Mouse (Mus musculus) mouse embryonic stem cell (cell line): ENCODE data around the gene Emb.

ENCODE experiments used
- in situ Hi-C, 2 experiments: fragments of 300-500 bp; cut with MboI; formaldehyde crosslinking; loops; 1 replicate in 1 of 2; 3 replicates in 1 of 2; pipeline ENCODE4 v1.14.3; 2019 to 2020; ENCODE audit warnings: low sequenced_read_pairs in 2 of 2, low pct_unique_long_range_greater_than_20kb in 1 of 2, mixed read lengths in 1 of 2; ENCODE audit not compliant: unreplicated experiment in 1 of 2

Emb gene

DNA sequence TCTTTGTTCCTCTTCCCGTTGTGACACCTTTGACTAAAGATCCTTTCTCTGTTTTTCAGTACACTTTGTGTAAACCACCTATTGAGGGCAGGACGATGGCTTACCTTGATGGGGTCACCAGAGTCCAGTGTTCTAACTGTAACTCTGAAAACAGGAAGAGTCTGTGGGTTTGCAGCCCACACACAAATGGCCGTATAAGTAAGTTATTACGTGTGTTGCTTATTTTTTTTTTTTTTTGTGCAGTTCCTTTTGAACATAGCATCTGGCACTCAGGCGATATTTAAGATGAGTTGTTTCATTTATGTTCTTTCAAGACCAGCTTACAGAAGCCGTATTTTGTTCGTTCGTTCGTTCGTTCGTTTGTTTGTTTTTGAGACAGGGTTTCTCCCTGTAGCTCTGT, 9.3 kb downstream of the Emb start:
- in situ Hi-C loops = loop anchor here in 1 of 2 experiments (25.0 kb wide), 1 partner anchor 1045 kb away; no protein-coding TSS in a partner anchor

DNA sequence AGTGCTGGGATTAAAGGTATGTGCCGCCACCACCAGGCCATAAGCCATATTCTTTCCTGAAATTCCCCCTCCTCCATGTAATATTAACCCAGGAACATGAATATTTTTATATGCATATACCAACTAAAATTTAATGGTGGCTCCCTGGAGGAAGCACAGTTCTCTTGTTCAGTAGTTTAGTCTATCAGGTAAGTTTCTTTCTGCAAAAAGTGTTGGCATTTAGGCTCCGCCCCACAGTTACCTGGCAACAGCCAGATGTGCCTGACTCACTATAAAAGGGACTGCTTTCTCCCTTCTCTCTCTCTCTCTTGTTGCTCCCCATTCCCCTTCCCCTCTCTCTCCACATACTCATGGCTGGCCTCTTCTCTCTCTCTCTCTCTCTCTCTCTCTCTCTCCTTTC, 9.8 kb downstream of the Emb start:
- in situ Hi-C loops = loop anchor here in 1 of 2 experiments (25.0 kb wide), 1 partner anchor 1044 kb away; no protein-coding TSS in a partner anchor

DNA sequence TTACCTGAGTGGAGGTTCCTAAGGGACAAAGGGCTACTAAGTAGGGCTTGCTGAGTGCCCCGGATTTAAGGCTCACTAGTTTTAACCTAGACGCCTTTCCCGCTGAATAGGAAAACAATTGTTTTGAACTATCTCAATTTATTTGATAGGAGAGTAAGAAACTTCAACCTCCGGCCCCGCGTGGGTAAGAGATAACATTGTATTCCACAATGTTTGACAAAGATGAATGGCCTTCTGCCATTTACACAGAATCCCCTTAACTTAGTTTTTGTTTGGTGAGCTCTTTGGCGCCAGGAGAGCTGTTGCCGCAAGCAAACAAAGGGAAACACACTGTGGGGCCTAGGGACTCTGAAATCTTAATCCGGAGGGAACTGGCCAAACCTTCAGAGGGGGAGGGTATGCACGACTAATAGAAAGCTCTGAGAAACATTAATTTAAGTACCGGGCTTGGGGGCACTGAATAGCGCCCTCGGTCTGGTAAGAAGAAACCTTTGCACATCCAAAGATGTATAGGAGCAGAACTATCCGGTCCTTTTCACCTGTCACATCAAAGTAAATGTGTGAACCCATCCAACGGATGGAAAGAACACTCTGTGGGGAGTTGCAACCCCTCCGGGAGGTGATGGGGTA, 11.7 kb downstream of the Emb start:
- in situ Hi-C loops = loop anchor here in 1 of 2 experiments (25.0 kb wide), 1 partner anchor 1042 kb away; no protein-coding TSS in a partner anchor

- in situ Hi-C loops = loop anchor here in 1 of 2 experiments (25.0 kb wide), 1 partner anchor 1042 kb away; no protein-coding TSS in a partner anchor
These were observed 12.4 kb downstream of the Emb start, which contains the start of gene Gm17509 for GRCm38 (mm10) chr13:117220501-117221321. Gene Gm17509 (minus strand): TSS chr13:117221075.

GRCm38 (mm10) chr13:117223125-117223524, 14.8 kb downstream of the Emb start:
- in situ Hi-C loops = loop anchor here in 1 of 2 experiments (25.0 kb wide), 1 partner anchor 1039 kb away; no protein-coding TSS in a partner anchor

- in situ Hi-C loops = loop anchor here in 1 of 2 experiments (25.0 kb wide), 1 partner anchor 1037 kb away; no protein-coding TSS in a partner anchor
These were observed 16.6 kb downstream of the Emb start for GRCm38 (mm10) chr13:117224901-117225300.

GRCm38 (mm10) chr13:117225561-117225960, 17.2 kb downstream of the Emb start:
- in situ Hi-C loops = no loop called here

DNA sequence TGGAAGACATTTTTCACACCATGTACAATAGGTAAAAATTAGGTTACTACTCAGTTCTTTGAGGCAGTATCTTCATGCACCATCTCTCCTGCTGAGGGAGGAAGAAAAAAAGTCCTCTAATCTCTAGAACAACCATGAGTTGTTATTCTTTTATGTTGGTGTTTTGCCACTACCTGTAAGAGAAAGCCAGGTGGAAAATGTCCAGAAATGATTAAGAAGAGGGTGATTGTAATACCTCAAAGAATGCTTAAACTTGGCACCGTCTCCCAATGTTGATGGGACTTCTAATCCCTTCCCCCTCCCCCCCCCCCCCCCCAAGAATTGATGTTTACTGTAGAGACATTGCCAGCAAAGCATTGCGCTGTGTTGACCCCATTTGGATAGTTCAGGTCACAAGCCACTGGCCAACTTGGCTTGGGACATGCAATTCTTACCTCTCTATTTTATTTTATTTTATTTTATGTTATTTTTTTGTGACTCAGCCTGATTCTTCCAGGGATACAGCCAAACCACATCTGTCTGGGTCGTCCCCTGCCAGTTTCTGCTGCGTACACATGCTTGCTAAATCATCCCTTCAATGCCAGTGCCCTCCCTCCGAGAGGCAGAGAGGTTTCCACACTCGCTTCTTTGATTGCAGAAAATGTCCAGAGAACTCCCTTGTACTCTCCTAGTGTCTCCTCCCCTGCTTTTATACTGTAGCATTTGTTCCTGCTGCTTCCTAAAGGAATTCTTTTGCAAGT, 22.2 kb downstream of the Emb start:
- in situ Hi-C loops = no loop called here

DNA sequence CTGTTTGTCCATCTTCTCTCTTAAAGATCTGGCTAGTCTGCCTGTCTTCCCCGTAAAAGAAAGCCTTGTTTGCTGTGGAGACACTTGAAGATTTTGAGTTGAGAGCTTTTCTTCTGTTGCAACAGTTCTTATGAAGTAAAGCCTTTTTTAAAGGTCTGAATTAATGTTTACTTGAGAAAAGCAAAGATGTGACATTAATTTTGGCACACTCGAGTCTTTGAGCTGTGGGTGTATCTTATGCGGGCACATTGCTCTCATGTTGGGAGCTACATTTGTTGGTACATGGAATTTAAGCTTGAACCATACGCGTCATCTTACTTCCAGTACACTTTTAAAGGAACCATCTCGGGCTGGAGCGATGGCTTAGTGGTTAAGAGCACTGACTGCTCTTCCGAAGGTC, 25.5 kb downstream of the Emb start:
- in situ Hi-C loops = no loop called here

DNA sequence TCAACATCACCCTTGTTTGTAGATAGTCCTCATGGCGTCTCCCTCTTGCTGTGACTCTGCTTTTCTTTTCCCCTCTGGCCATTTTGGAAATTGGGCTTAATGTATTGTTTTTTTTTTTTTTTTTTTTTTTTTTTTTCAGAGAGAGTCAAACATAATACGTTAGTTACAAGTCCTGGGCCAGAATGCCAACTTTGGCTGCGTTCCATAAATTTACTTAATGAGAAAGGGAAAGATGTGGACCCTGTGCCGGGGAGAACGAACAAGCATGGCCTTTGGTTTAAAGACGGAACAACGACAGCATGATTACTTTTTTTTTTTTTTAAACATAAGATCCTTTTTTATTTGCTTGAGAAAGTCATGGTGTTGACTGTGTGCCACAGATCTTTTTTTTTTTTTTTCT, 26.1 kb downstream of the Emb start:
- in situ Hi-C loops = no loop called here

DNA sequence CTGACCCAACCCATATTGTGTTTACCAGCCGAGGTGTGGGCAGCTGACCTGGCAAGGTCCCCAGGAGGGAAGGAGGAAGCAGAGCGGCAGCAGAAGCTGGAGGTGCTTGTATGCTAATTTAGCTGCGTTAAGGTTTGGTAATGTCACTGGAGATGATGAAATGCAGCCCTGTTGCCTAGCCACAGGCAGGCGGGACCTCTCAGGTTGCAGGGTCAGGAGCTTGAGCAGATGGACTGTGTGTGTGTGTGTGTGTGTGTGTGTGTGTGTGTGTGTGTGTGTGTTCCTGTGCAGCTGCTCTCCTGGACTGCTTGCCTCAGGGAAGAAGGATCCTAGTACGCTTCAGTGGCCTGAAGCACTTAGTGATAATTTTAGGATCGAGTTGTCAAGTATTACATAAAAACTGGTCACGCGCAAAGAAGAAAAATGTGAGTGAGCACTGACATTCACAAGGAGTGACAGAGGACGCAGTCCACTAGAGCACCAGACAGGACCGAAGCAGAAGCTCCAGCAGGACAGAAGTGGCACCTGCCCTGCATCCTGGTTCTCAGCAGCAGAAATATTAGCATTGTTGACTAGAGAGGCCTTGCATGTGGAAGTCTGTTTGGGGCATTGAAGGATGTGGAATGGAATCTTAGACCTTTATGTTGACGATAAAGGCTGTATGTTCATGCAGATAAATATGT, 27.3 kb downstream of the Emb start:
- in situ Hi-C loops = loop anchor here (5.0 kb wide), 1 partner anchor 33 kb away; no protein-coding TSS in a partner anchor

- in situ Hi-C loops = loop anchor here (5.0 kb wide), 1 partner anchor 35 kb away; no protein-coding TSS in a partner anchor
These were observed 28.8 kb downstream of the Emb start for GRCm38 (mm10) chr13:117237111-117237510.

GRCm38 (mm10) chr13:117242063-117242462, 33.7 kb downstream of the Emb start:
- in situ Hi-C loops = no loop called here

DNA sequence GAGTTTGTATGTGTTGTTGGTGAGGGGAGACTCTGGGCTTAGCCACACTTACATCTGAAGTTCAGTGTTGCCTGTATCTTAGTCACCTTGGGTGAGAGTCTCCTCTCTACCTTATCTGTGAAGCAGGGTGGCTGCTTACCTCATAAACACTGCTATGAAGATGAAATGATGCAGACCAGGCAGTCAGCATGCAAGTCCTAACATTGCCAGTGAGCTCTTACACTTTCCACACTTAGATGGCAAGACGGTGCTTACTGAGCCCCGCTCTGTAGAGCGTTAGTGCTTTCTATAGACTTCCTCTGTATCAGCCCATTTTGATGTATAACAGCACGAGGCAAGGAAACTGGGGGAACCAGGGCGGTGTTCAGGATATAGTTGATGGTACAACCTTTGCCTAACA, 34.3 kb downstream of the Emb start:
- in situ Hi-C loops = no loop called here

GRCm38 (mm10) chr13:117260704-117261103, 52.4 kb downstream of the Emb start:
- in situ Hi-C loops = no loop called here

GRCm38 (mm10) chr13:117266156-117266555, 57.8 kb downstream of the Emb start:
- in situ Hi-C loops = no loop called here

GRCm38 (mm10) chr13:117267963-117268362, 59.6 kb downstream of the Emb start:
- in situ Hi-C loops = no loop called here

GRCm38 (mm10) chr13:117284036-117284435, 75.7 kb downstream of the Emb start:
- in situ Hi-C loops = no loop called here
